Mouse (Mus musculus): Measurements from ENCODE around the gene B230118H07Rik. TPM values are rescaled to one million over a fixed set of nuclear protein-coding genes. Genes with fewer than 3 reads are reported as not detected.
A peak's percentile ranks its signal among the peaks of the same experiment; 100 is the strongest.

B230118H07Rik gene
- polyA plus RNA-seq, 1 experiment from 2014 or later, result 59.1 TPM

- H3K27ac ChIP-seq, result peak overlapping the region; percentile 59
- H3K4me3 ChIP-seq (replicated peaks), result no peak overlapping the region
- H3K36me3 ChIP-seq (replicated peaks), result no peaks in the 10 kb centered on the region
- H3K4me2 ChIP-seq, result 0 out of 2 replicates have a peak overlapping the region, but pooled peaks have one; percentile 10
- no peaks in the 10 kb centered on the region for H3K9me3 ChIP-seq
- H3K9ac ChIP-seq, result no peak overlapping the region
- H3K4me1 ChIP-seq, result peaks cover 22% of the 10 kb centered on the region
- peak; percentile 30; the same call in 1 of the 2 replicates for ATAC-seq (ENCODE audit: low FRiP score)
- WGBS, result 54% methylated on average over 13 of the region's 13 CpGs
- no peaks in the 10 kb centered on the region for H3K27me3 ChIP-seq
Measured at GRCm38 (mm10) chr2:101598190-101599181, 50.8 kb downstream of the B230118H07Rik start.

- Histone ChIP-seq H3K27me3 (no peaks in the 10 kb centered on the region), H3K4me1 (peaks cover 35% of the 10 kb centered on the region)
Measured at GRCm38 (mm10) chr2:101597186-101597585, 52.1 kb downstream of the B230118H07Rik start.

GRCm38 (mm10) chr2:101594681-101595080 is 54.7 kb downstream of the B230118H07Rik start:
- WGBS, result 89% methylated on average over 5 of the region's 5 CpGs
- no peaks in the 10 kb centered on the region for H3K36me3 ChIP-seq (replicated peaks)
- H3K4me2 ChIP-seq, result no peak overlapping the region
- H3K4me1 ChIP-seq, result peaks cover 43% of the 10 kb centered on the region
- H3K27ac ChIP-seq, result no peak overlapping the region
- H3K4me3 ChIP-seq (replicated peaks), result no peak overlapping the region
- H3K9me3 ChIP-seq, result no peaks in the 10 kb centered on the region
- no peak overlapping the region for H3K9ac ChIP-seq
- H3K27me3 ChIP-seq, result no peaks in the 10 kb centered on the region
- no peak for ATAC-seq (ENCODE audit: low FRiP score)

More at GRCm38 (mm10) chr2:101597186-101597585, 52.1 kb downstream of the B230118H07Rik start:
- no peak for ATAC-seq (ENCODE audit: low FRiP score)
- no peak overlapping the region for H3K4me2 ChIP-seq
- no peaks in the 10 kb centered on the region for H3K36me3 ChIP-seq (replicated peaks)
- H3K9me3 ChIP-seq, result no peaks in the 10 kb centered on the region
- H3K9ac ChIP-seq, result no peak overlapping the region
- no peak overlapping the region for H3K4me3 ChIP-seq (replicated peaks)
- no peak overlapping the region for H3K27ac ChIP-seq

GRCm38 (mm10) chr2:101592886-101593285 is 56.4 kb downstream of the B230118H07Rik start:
- no peaks in the 10 kb centered on the region for H3K36me3 ChIP-seq (replicated peaks)
- H3K27ac ChIP-seq, result peak overlapping the region; percentile 88
- peaks cover 35% of the 10 kb centered on the region for H3K4me1 ChIP-seq
- peak; percentile 63 for ATAC-seq (ENCODE audit: low FRiP score)
- H3K27me3 ChIP-seq, result no peaks in the 10 kb centered on the region
- H3K9me3 ChIP-seq, result no peaks in the 10 kb centered on the region
- H3K9ac ChIP-seq, result no peak overlapping the region
- 19% methylated on average over 8 of the region's 8 CpGs for WGBS
- no peak overlapping the region for H3K4me3 ChIP-seq (replicated peaks)
- H3K4me2 ChIP-seq, result peak overlapping the region; percentile 13; the same call in 1 of the 2 replicates

GRCm38 (mm10) chr2:101592023-101592841 is 57.1 kb downstream of the B230118H07Rik start:
- 12% methylated on average over 10 of the region's 10 CpGs for WGBS
- no peak overlapping the region for H3K4me3 ChIP-seq (replicated peaks)
- no peaks in the 10 kb centered on the region for H3K36me3 ChIP-seq (replicated peaks)
- H3K4me1 ChIP-seq, result peaks cover 34% of the 10 kb centered on the region
- H3K4me2 ChIP-seq, result peak overlapping the region; percentile 13; the same call in 1 of the 2 replicates
- H3K9me3 ChIP-seq, result no peaks in the 10 kb centered on the region
- peak; percentile 87 for ATAC-seq (ENCODE audit: low FRiP score)
- no peaks in the 10 kb centered on the region for H3K27me3 ChIP-seq
- peak overlapping the region; percentile 88 for H3K27ac ChIP-seq
- no peak overlapping the region for H3K9ac ChIP-seq

GRCm38 (mm10) chr2:101591356-101591755 is 58.0 kb downstream of the B230118H07Rik start:
- Histone ChIP-seq H3K4me2 (no peak overlapping the region), H3K27ac (peak overlapping the region; percentile 88), H3K27me3 (no peaks in the 10 kb centered on the region), H3K9ac (no peak overlapping the region), H3K4me1 (peaks cover 34% of the 10 kb centered on the region), H3K4me3 (replicated peaks) (no peak overlapping the region), H3K36me3 (replicated peaks) (no peaks in the 10 kb centered on the region), H3K9me3 (no peaks in the 10 kb centered on the region)
- 38% methylated on average over 8 of the region's 8 CpGs for WGBS
- ATAC-seq (ENCODE audit: low FRiP score), result peak; percentile 27; the same call in 1 of the 2 replicates

GRCm38 (mm10) chr2:101581418-101581817 is 67.9 kb downstream of the B230118H07Rik start:
- H3K4me3 ChIP-seq (replicated peaks), result no peak overlapping the region
- no peaks in the 10 kb centered on the region for H3K4me1 ChIP-seq
- H3K4me2 ChIP-seq, result no peak overlapping the region
- H3K9me3 ChIP-seq, result no peaks in the 10 kb centered on the region
- no peak for ATAC-seq (ENCODE audit: low FRiP score)
- no peaks in the 10 kb centered on the region for H3K36me3 ChIP-seq (replicated peaks)
- peaks cover 4% of the 10 kb centered on the region; the same call in 1 of the 2 replicates for H3K27me3 ChIP-seq
- 87% methylated on average over 3 of the region's 3 CpGs for whole genome bisulfite sequencing
- H3K9ac ChIP-seq, result no peak overlapping the region
- no peak overlapping the region for H3K27ac ChIP-seq

- Histone ChIP-seq H3K27me3 (peaks cover 4% of the 10 kb centered on the region; the same call in 1 of the 2 replicates), H3K4me1 (no peaks in the 10 kb centered on the region), H3K27ac (no peak overlapping the region), H3K4me3 (replicated peaks) (no peak overlapping the region), H3K4me2 (no peak overlapping the region), H3K9me3 (no peaks in the 10 kb centered on the region), H3K36me3 (replicated peaks) (no peaks in the 10 kb centered on the region), H3K9ac (no peak overlapping the region)
- no peak for ATAC-seq (ENCODE audit: low FRiP score)
- 79% methylated on average over 3 of the region's 3 CpGs for WGBS
Measured at GRCm38 (mm10) chr2:101580977-101581376, 68.4 kb downstream of the B230118H07Rik start.

GRCm38 (mm10) chr2:101580428-101580827 is 68.9 kb downstream of the B230118H07Rik start:
- Histone ChIP-seq H3K9ac (no peak overlapping the region), H3K36me3 (replicated peaks) (no peaks in the 10 kb centered on the region), H3K27me3 (peaks cover 4% of the 10 kb centered on the region; the same call in 1 of the 2 replicates), H3K27ac (no peak overlapping the region), H3K9me3 (no peaks in the 10 kb centered on the region), H3K4me3 (replicated peaks) (no peak overlapping the region), H3K4me1 (no peaks in the 10 kb centered on the region), H3K4me2 (no peak overlapping the region)
- WGBS, result 24% methylated on average over 1 of the region's 1 CpGs
- no peak for ATAC-seq (ENCODE audit: low FRiP score)

- H3K9ac ChIP-seq, result no peak overlapping the region
- no peaks in the 10 kb centered on the region for H3K36me3 ChIP-seq (replicated peaks)
- no peak overlapping the region for H3K27ac ChIP-seq
- H3K4me3 ChIP-seq (replicated peaks), result no peak overlapping the region
- H3K27me3 ChIP-seq, result peaks cover 4% of the 10 kb centered on the region; the same call in 1 of the 2 replicates
- no peaks in the 10 kb centered on the region for H3K9me3 ChIP-seq
- no peaks in the 10 kb centered on the region for H3K4me1 ChIP-seq
- no peak overlapping the region for H3K4me2 ChIP-seq
- ATAC-seq (ENCODE audit: low FRiP score), result no peak
- WGBS, result 73% methylated on average over 2 of the region's 2 CpGs
Measured at GRCm38 (mm10) chr2:101580027-101580426, 69.3 kb downstream of the B230118H07Rik start.

- Histone ChIP-seq H3K4me3 (replicated peaks) (no peak overlapping the region), H3K27ac (no peak overlapping the region), H3K27me3 (peaks cover 4% of the 10 kb centered on the region; the same call in 1 of the 2 replicates), H3K36me3 (replicated peaks) (no peaks in the 10 kb centered on the region), H3K4me1 (no peaks in the 10 kb centered on the region), H3K4me2 (no peak overlapping the region), H3K9me3 (no peaks in the 10 kb centered on the region), H3K9ac (no peak overlapping the region)
- WGBS, result 92% methylated on average over 4 of the region's 4 CpGs
- no peak for ATAC-seq (ENCODE audit: low FRiP score)
Measured at GRCm38 (mm10) chr2:101577243-101577642, 72.1 kb downstream of the B230118H07Rik start.

GRCm38 (mm10) chr2:101569230-101569629 is 80.1 kb downstream of the B230118H07Rik start:
- no peaks in the 10 kb centered on the region for H3K27me3 ChIP-seq
- no peaks in the 10 kb centered on the region for H3K9me3 ChIP-seq
- no peak overlapping the region for H3K4me3 ChIP-seq (replicated peaks)
- 90% methylated on average over 4 of the region's 5 CpGs for WGBS
- no peaks in the 10 kb centered on the region for H3K4me1 ChIP-seq
- no peak for ATAC-seq (ENCODE audit: low FRiP score)
- no peak overlapping the region for H3K4me2 ChIP-seq
- H3K36me3 ChIP-seq (replicated peaks), result no peaks in the 10 kb centered on the region
- H3K27ac ChIP-seq, result no peak overlapping the region
- H3K9ac ChIP-seq, result no peak overlapping the region
